Mouse (Mus musculus) MEL (cell line): ENCODE data around the gene Btbd18. TPM values are rescaled to one million over a fixed set of nuclear protein-coding genes. Genes with fewer than 3 reads are reported as not detected.

ENCODE experiments used
- DNase-seq: peaks from one replicate; pipeline ENCODE4 v3.0.0; 2011; ENCODE audit warnings: low read depth, low spot score
- H3K27ac ChIP-seq: 2 replicates; pipeline ENCODE4 v1.5.1; 2012; ENCODE audit warnings: low read depth, mild to moderate bottlenecking, control low read depth, low read length, moderate library complexity; ENCODE audit not compliant: control insufficient read depth
- H3K27me3 ChIP-seq, 2 experiments: fragments of 150-350 bp in 1 of 2; sonication (generic) in 1 of 2; 2 replicates each; pipeline ENCODE4 v1.6.1; 2012; ENCODE audit warnings: low read length in 2 of 2, mild to moderate bottlenecking in 2 of 2, improper control_type of control experiment in 1 of 2, moderate library complexity in 1 of 2; ENCODE audit not compliant: insufficient read depth in 2 of 2, control insufficient read depth in 1 of 2
- H3K36me3 ChIP-seq, 2 experiments: 2 replicates each; pipeline ENCODE4 v1.6.1; 2012 to 2014; ENCODE audit warnings: low read length in 2 of 2, improper control_type of control experiment in 1 of 2, inconsistent platforms in 1 of 2, mild to moderate bottlenecking in 1 of 2; ENCODE audit not compliant: insufficient read depth in 2 of 2, control insufficient read depth in 1 of 2
- H3K4me1 ChIP-seq, 2 experiments: fragments of 150-350 bp in 1 of 2; sonication (generic) in 1 of 2; 2 replicates each; pipeline ENCODE4 v1.6.1; 2012; ENCODE audit warnings: low read length in 2 of 2, improper control_type of control experiment in 1 of 2, mild to moderate bottlenecking in 1 of 2; ENCODE audit not compliant: insufficient read depth in 2 of 2, control insufficient read depth in 1 of 2
- H3K4me3 ChIP-seq, 2 experiments: fragments of 150-350 bp in 1 of 2; sonication (generic) in 1 of 2; 2 replicates each; pipeline ENCODE4 v1.5.1; 2012; ENCODE audit warnings: low read depth in 2 of 2, low read length in 2 of 2, mild to moderate bottlenecking in 2 of 2, moderate library complexity in 2 of 2, control low read depth in 1 of 2, improper control_type of control experiment in 1 of 2; ENCODE audit not compliant: control insufficient read depth in 1 of 2, insufficient read depth in 1 of 2
- H3K79me2 ChIP-seq: 2 replicates; pipeline ENCODE4 v1.6.1; 2012; ENCODE audit warnings: mild to moderate bottlenecking, low read length, moderate library complexity; ENCODE audit not compliant: control insufficient read depth, poor library complexity, insufficient read depth
- H3K9ac ChIP-seq: 2 replicates; pipeline ENCODE4 v1.6.1; 2012; ENCODE audit warnings: low read depth, mild to moderate bottlenecking, control low read depth, low read length, moderate library complexity; ENCODE audit not compliant: control insufficient read depth, poor library complexity, severe bottlenecking
- H3K9me3 ChIP-seq: fragments of 150-350 bp; sonication (generic); replicated peaks from 2 replicates; pipeline ENCODE4 v1.6.1; 2012; ENCODE audit warnings: mild to moderate bottlenecking, low read length, improper control_type of control experiment, moderate library complexity; ENCODE audit not compliant: insufficient read depth
- BHLHE40 ChIP-seq: IDR thresholded peaks from 2 replicates; pipeline ENCODE4 v1.6.1; 2012; ENCODE audit warnings: low read depth, mild to moderate bottlenecking, inconsistent platforms, low read length, improper control_type of control experiment, borderline replicate concordance
- CHD1 ChIP-seq: IDR thresholded peaks from 2 replicates; pipeline ENCODE4 v1.6.1; 2012; ENCODE audit warnings: low read depth, mild to moderate bottlenecking, inconsistent platforms, low read length, improper control_type of control experiment
- CTCF ChIP-seq, 3 experiments: IDR thresholded peaks in 2 of 3; conservative IDR thresholded peaks in 1 of 3; 2 replicates each; pipeline ENCODE4 v1.5.1; 2011 to 2012; ENCODE audit warnings: low read length in 3 of 3, low read depth in 2 of 3, mild to moderate bottlenecking in 2 of 3, improper control_type of control experiment in 1 of 3, inconsistent platforms in 1 of 3, mixed read lengths in 1 of 3, moderate library complexity in 1 of 3; ENCODE audit not compliant: control insufficient read depth in 1 of 3, insufficient read depth in 1 of 3, poor library complexity in 1 of 3, severe bottlenecking in 1 of 3
- MAFK ChIP-seq: IDR thresholded peaks from 2 replicates; pipeline ENCODE4 v1.6.1; 2011; ENCODE audit warnings: low read depth, mild to moderate bottlenecking, low read length, improper control_type of control experiment, borderline replicate concordance
- MAX ChIP-seq: IDR thresholded peaks from 2 replicates; pipeline ENCODE4 v1.6.1; 2011; ENCODE audit warnings: low read length, improper control_type of control experiment
- MEF2A ChIP-seq: IDR thresholded peaks from 2 replicates; pipeline ENCODE4 v1.6.1; 2014; ENCODE audit warnings: low read depth, mild to moderate bottlenecking, inconsistent platforms, low read length, improper control_type of control experiment; ENCODE audit not compliant: poor library complexity, insufficient replicate concordance, severe bottlenecking; ENCODE audit errors: extremely low read depth
- MYB ChIP-seq: IDR thresholded peaks from 2 replicates; pipeline ENCODE4 v1.6.1; 2011; ENCODE audit warnings: mild to moderate bottlenecking, low read depth, low read length, improper control_type of control experiment
- MYC ChIP-seq: IDR thresholded peaks from 2 replicates; pipeline ENCODE4 v1.6.1; 2011; ENCODE audit warnings: low read depth, mild to moderate bottlenecking, low read length, improper control_type of control experiment, moderate library complexity
- NELFE ChIP-seq: IDR thresholded peaks from 2 replicates; pipeline ENCODE4 v1.6.1; 2011; ENCODE audit warnings: low read depth, low read length, improper control_type of control experiment
- POLR2A ChIP-seq, 2 experiments: IDR thresholded peaks; 2 replicates each; pipeline ENCODE4 v1.6.1; 2011 to 2012; ENCODE audit warnings: low read length in 2 of 2, mild to moderate bottlenecking in 2 of 2, control low read depth in 1 of 2, improper control_type of control experiment in 1 of 2, low read depth in 1 of 2, moderate library complexity in 1 of 2; ENCODE audit not compliant: control insufficient read depth in 1 of 2, insufficient read depth in 1 of 2, poor library complexity in 1 of 2
- RAD21 ChIP-seq: IDR thresholded peaks from 2 replicates; pipeline ENCODE4 v1.6.1; 2011; ENCODE audit warnings: mild to moderate bottlenecking, low read depth, low read length, improper control_type of control experiment
- SMC3 ChIP-seq: IDR thresholded peaks from 2 replicates; pipeline ENCODE4 v1.6.1; 2011; ENCODE audit warnings: low read depth, low read length, improper control_type of control experiment
- TAL1 ChIP-seq: IDR thresholded peaks from 2 replicates; pipeline ENCODE4 v1.6.1; 2012; ENCODE audit warnings: mild to moderate bottlenecking, inconsistent platforms, low read length, moderate library complexity, mixed read lengths
- USF1 ChIP-seq: IDR thresholded peaks from 2 replicates; pipeline ENCODE4 v1.6.1; 2014; ENCODE audit warnings: low read depth, mild to moderate bottlenecking, inconsistent platforms, low read length, improper control_type of control experiment, moderate library complexity
- USF2 ChIP-seq, 2 experiments: IDR thresholded peaks; 2 replicates each; pipeline ENCODE4 v1.6.1; 2011 to 2012; ENCODE audit warnings: improper control_type of control experiment in 2 of 2, low read length in 2 of 2, borderline replicate concordance in 1 of 2, inconsistent platforms in 1 of 2, low read depth in 1 of 2, mild to moderate bottlenecking in 1 of 2; ENCODE audit not compliant: insufficient read depth in 1 of 2
- ZMIZ1 ChIP-seq: IDR thresholded peaks from 2 replicates; pipeline ENCODE4 v1.6.1; 2012; ENCODE audit warnings: low read depth, mild to moderate bottlenecking, inconsistent platforms, low read length, improper control_type of control experiment, moderate library complexity
- ZNF384 ChIP-seq: IDR thresholded peaks from 2 replicates; pipeline ENCODE4 v1.6.1; 2012; ENCODE audit warnings: low read depth, mild to moderate bottlenecking, inconsistent platforms, low read length, improper control_type of control experiment
- polyA plus RNA-seq, 2 experiments: library from polyadenylated mRNA; stranded (reverse) in 1 of 2; unstranded in 1 of 2; fragments of >175 nt in 1 of 2; fragments of >200 nt in 1 of 2; gene quantifications; 2 replicates each; pipeline versions ENCODE4 v1.2.1 to v1.2.4; 2012; ENCODE audit warnings: low replicate concordance in 2 of 2, low read depth in 1 of 2; ENCODE audit not compliant: insufficient read length in 2 of 2, insufficient read depth in 1 of 2, missing spikeins in 1 of 2
- total RNA-seq: library from RNA; depleted of rRNA; stranded (reverse); fragments of 300-350 nt; gene quantifications from 2 replicates; pipeline ENCODE4 v1.2.3, GENCODE M21; 2012

Btbd18 gene
- total and polyA plus RNA-seq, 3 experiments, result 0.04 to 0.07 TPM; not detected in 1

GRCm38 (mm10) chr2:84637452-84638165, 21.3 kb upstream of the Btbd18 start:
- Histone ChIP-seq H3K4me1 (peaks cover 13 to 18% of the 10 kb centered on the region in 2 experiments), H3K79me2 (peaks cover 29% of the 10 kb centered on the region)

GRCm38 (mm10) chr2:84638428-84639220, 20.3 kb upstream of the Btbd18 start:
- no peak overlapping the region for H3K27ac ChIP-seq
- peaks cover 0 to 10% of the 10 kb centered on the region in 2 experiments; a peak in 3 of 4 replicates for H3K36me3 ChIP-seq
- peaks cover 7 to 10% of the 10 kb centered on the region in 2 experiments for H3K4me1 ChIP-seq
- TF ChIP-seq RAD21 (no peak), ZMIZ1 (no peak), TAL1 (no peak), NELFE (no peak), MEF2A (no peak), MYB (no peak), USF1 (no peak), MYC (no peak), MAFK (no peak), SMC3 (no peak), CTCF (IDR thresholded peaks at IDR 0.05 in 2 of 3, conservative IDR thresholded peaks at IDR 0.05 in 1 of 3; ENCODE audit: control insufficient read depth in 1 of 3, insufficient read depth in 1 of 3, low read depth in 2 of 3, low read length in 3 of 3, poor library complexity in 1 of 3, severe bottlenecking in 1 of 3) (no peak), CHD1 (no peak)
- TF ChIP-seq, all 39 proteins: peak for 0
- H3K9ac ChIP-seq, result no peak overlapping the region
- H3K27me3 ChIP-seq, result no peaks in the 10 kb centered on the region
- H3K79me2 ChIP-seq, result peaks cover 31% of the 10 kb centered on the region
- no peak for DNase-seq
- no peak overlapping the region for H3K4me3 ChIP-seq
- H3K9me3 ChIP-seq, result no peaks in the 10 kb centered on the region

More at GRCm38 (mm10) chr2:84637452-84638165, 21.3 kb upstream of the Btbd18 start:
- no peak overlapping the region for H3K27ac ChIP-seq
- H3K9ac ChIP-seq, result no peak overlapping the region
- H3K9me3 ChIP-seq, result no peaks in the 10 kb centered on the region
- H3K4me3 ChIP-seq, result no peak overlapping the region
- H3K27me3 ChIP-seq, result no peaks in the 10 kb centered on the region
- no peak for DNase-seq
- TF ChIP-seq ZNF384, result peak; percentile 71
- no peak for TF ChIP-seq MAFK
- no peak for TF ChIP-seq SMC3
- no peak for TF ChIP-seq POLR2A (IDR thresholded peaks at IDR 0.05; ENCODE audit: control insufficient read depth in 1 of 2, insufficient read depth in 1 of 2, low read depth in 1 of 2, low read length in 2 of 2, poor library complexity in 1 of 2)
- TF ChIP-seq RAD21, result no peak
- no peak for TF ChIP-seq USF2 (IDR thresholded peaks at IDR 0.05; ENCODE audit: borderline replicate concordance in 1 of 2, insufficient read depth in 1 of 2, low read depth in 1 of 2, low read length in 2 of 2)
- TF ChIP-seq MAX, result no peak
- TF ChIP-seq BHLHE40, result no peak
- H3K36me3 ChIP-seq, result peaks cover 0 to 17% of the 10 kb centered on the region in 2 experiments; a peak in 3 of 4 replicates
